Mouse (Mus musculus): ENCODE measurements around the gene Capza1. TPM values are rescaled to one million over a fixed set of nuclear protein-coding genes. Genes with fewer than 3 reads are reported as not detected.
A peak's percentile ranks its signal among the peaks of the same experiment; 100 is the strongest.

Gene Capza1
- polyA plus RNA-seq, 1 experiment from 2014 or later = 269 TPM

DNA sequence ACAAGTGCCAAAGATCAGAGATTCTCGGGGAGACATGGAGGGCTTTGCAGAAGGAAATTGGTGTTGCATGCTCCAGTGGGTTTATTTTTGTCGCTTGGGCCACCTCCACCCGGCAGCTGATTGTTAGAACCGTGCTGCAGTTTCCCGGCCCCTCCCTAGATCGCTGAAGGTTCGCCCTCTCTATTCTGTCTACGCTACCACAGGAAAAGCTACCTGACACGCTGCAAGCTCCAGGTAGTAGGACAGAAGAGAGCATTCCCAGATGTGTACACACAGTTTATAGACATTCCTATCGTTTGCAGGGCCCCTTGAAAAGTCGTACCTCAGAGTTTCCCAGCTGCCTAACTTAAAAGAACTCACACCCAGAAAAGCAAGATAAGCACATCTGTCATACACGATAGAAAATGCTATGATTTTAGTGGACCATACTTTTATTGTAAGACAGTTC lies 1.1 kb upstream of the Capza1 start:
- no peaks in the 10 kb centered on the region for H3K9me3 ChIP-seq (ENCODE audit: control insufficient read depth, low read length)
- H3K4me2 ChIP-seq (ENCODE audit: low read depth) = peak overlapping the region; percentile 76
- H3K9ac ChIP-seq (ENCODE audit: low read length) = peak overlapping the region; percentile 97
- peak overlapping the region; percentile 98 for H3K4me3 ChIP-seq (ENCODE audit: low read depth, low read length)
- WGBS = 3% methylated on average over 12 of the region's 12 CpGs
- peak overlapping the region; percentile 91 for H3K27ac ChIP-seq (ENCODE audit: low read depth, low read length)
- no peaks in the 10 kb centered on the region for H3K27me3 ChIP-seq (ENCODE audit: control insufficient read depth, insufficient read depth, low read length)
- DNase-seq (ENCODE audit: low spot score) (no peak), ATAC-seq (ENCODE audit: insufficient read depth, low FRiP score, low TSS enrichment) (no peak; the same call in 1 of the 2 replicates)
- no peaks in the 10 kb centered on the region for H3K36me3 ChIP-seq (ENCODE audit: control insufficient read depth, insufficient read depth, low read length)
- peaks cover 3% of the 10 kb centered on the region; the same call in 1 of the 2 replicates for H3K4me1 ChIP-seq (ENCODE audit: control insufficient read depth, insufficient read depth, low read length)

DNA sequence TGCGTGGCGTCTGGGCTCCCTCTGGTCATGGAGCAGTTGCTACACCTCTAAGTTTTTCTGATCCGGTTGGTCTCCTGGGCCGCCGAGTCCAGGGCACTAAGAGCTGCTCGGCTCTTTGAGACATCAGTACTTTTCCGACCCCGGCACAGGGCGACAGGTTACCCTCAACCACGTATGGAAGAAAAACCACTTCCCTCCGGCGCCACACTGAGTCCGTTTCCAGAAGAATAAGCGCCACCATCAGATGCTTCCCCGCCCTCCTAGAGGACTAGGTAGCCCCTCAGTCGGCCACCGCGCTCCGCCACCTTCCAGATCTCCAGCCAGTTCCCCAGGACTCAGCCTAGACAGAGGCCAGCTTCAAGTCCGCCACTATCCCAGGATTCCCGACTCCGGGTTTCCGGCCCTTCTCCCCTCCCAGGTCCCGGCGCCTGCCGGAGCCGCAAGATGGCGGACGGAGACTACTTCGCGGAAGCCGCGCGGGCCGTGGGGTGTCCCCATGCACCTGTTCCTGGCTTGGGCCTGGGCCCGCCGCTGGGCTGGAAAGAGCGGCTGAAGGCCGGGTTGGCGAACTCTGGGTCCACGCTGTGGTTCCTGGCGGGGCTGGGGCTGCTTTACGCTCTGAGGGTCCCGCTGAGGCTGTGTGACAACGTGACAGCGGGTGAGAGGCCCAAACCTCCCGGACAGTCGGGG lies 491 bp upstream of the Capza1 start:
- H3K4me3 ChIP-seq (ENCODE audit: low read depth, low read length) = peak overlapping the region; percentile 98
- H3K27me3 ChIP-seq (ENCODE audit: control insufficient read depth, insufficient read depth, low read length) = no peaks in the 10 kb centered on the region
- peak overlapping the region; percentile 97 for H3K9ac ChIP-seq (ENCODE audit: low read length)
- no peaks in the 10 kb centered on the region for H3K9me3 ChIP-seq (ENCODE audit: control insufficient read depth, low read length)
- H3K4me1 ChIP-seq (ENCODE audit: control insufficient read depth, insufficient read depth, low read length) = peaks cover 3% of the 10 kb centered on the region; the same call in 1 of the 2 replicates
- no peaks in the 10 kb centered on the region for H3K36me3 ChIP-seq (ENCODE audit: control insufficient read depth, insufficient read depth, low read length)
- peak overlapping the region; percentile 91 for H3K27ac ChIP-seq (ENCODE audit: low read depth, low read length)
- ATAC-seq (ENCODE audit: insufficient read depth, low FRiP score, low TSS enrichment) = peak; percentile 90
- peak; percentile 88 for DNase-seq (ENCODE audit: low spot score)
- peak overlapping the region; percentile 76 for H3K4me2 ChIP-seq (ENCODE audit: low read depth)
- WGBS = under 1% methylated on average over 48 of the region's 48 CpGs

DNA sequence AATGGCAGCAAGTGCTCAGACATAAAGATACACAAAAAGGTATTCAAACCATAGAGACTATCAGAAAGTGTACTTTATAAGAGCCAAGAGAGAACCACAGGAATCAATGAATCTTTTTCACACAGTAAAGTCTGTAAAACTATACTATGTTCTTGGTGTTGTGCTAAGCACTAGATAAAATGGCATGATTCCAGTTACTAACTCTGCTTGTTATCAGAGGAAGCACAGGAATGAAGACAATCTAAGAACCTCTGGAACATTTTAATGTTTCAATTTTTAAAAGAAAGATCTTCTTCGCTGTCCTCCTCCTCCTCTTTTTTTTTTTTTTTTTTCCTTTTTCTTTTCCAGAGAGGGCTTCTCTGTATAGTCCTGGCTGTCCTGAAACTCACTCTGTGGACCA lies 5.7 kb downstream of the Capza1 start:
- H3K9me3 ChIP-seq (ENCODE audit: control insufficient read depth, low read length) = no peaks in the 10 kb centered on the region
- H3K27ac ChIP-seq (ENCODE audit: low read depth, low read length) = no peak overlapping the region
- no peaks in the 10 kb centered on the region for H3K36me3 ChIP-seq (ENCODE audit: control insufficient read depth, insufficient read depth, low read length)
- no peaks in the 10 kb centered on the region for H3K27me3 ChIP-seq (ENCODE audit: control insufficient read depth, insufficient read depth, low read length)
- no peak for ATAC-seq (ENCODE audit: insufficient read depth, low FRiP score, low TSS enrichment)
- H3K4me2 ChIP-seq (ENCODE audit: low read depth) = no peak overlapping the region
- H3K4me1 ChIP-seq (ENCODE audit: control insufficient read depth, insufficient read depth, low read length) = no peaks in the 10 kb centered on the region
- no peak for DNase-seq (ENCODE audit: low spot score)
- no peak overlapping the region for H3K9ac ChIP-seq (ENCODE audit: low read length)
- WGBS = 100% methylated on average over 1 of the region's 1 CpGs
- H3K4me3 ChIP-seq (ENCODE audit: low read depth, low read length) = no peak overlapping the region

DNA sequence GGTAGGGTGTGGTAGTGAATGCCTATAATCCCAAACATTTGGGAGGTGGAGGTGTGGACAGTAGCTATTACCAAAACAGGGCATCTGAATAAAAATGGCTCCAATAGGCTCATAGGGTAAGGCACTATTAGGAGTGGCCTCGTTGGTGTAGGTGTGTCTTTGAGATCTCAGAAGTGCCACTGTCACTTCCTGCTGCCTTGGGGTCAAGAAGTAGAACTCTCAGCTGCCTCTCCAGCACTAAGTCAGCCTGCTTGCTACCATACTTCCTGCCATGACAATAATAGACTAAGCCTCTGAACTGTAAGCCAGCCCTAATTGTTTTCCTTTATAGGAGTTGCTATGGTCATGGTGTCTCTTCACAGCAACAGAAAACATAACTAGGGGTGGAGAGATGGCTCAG lies 8.2 kb downstream of the Capza1 start:
- H3K4me3 ChIP-seq (ENCODE audit: low read depth, low read length) = no peak overlapping the region

DNA sequence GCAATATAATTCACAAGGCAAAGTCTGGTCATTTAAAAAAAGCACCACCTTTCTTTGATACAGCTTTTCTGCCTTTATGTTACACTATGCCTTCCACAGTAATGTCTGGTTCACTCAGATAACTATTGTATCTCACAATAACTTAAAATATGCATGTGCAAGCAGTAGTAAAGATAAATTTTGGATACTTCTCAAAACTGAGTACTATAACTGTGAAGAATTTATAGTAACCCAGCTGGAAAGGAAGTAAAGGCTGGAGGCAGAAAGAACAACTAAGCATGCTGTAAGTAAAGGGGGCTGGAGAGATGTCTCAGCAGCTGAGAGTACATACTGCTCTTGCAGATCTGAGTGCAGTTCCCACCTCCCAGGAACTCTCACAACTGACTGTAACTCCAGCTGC lies 9.4 kb downstream of the Capza1 start:
- ATAC-seq (ENCODE audit: insufficient read depth, low FRiP score, low TSS enrichment) (no peak), DNase-seq (ENCODE audit: low spot score) (no peak)
- Histone ChIP-seq H3K4me1 (ENCODE audit: control insufficient read depth, insufficient read depth, low read length) (no peaks in the 10 kb centered on the region), H3K27me3 (ENCODE audit: control insufficient read depth, insufficient read depth, low read length) (no peaks in the 10 kb centered on the region), H3K36me3 (ENCODE audit: control insufficient read depth, insufficient read depth, low read length) (no peaks in the 10 kb centered on the region; the same call in 1 of the 2 replicates), H3K9ac (ENCODE audit: low read length) (no peak overlapping the region), H3K27ac (ENCODE audit: low read depth, low read length) (no peak overlapping the region), H3K4me2 (ENCODE audit: low read depth) (no peak overlapping the region), H3K4me3 (ENCODE audit: low read depth, low read length) (no peak overlapping the region), H3K9me3 (ENCODE audit: control insufficient read depth, low read length) (no peaks in the 10 kb centered on the region)

More for the DNA sequence above, 8.2 kb downstream of the Capza1 start:
- no peaks in the 10 kb centered on the region for H3K4me1 ChIP-seq (ENCODE audit: control insufficient read depth, insufficient read depth, low read length)
- H3K4me2 ChIP-seq (ENCODE audit: low read depth) = no peak overlapping the region
- ATAC-seq (ENCODE audit: insufficient read depth, low FRiP score, low TSS enrichment) (no peak), DNase-seq (ENCODE audit: low spot score) (no peak)
- H3K27ac ChIP-seq (ENCODE audit: low read depth, low read length) = no peak overlapping the region
- H3K9ac ChIP-seq (ENCODE audit: low read length) = no peak overlapping the region
- H3K36me3 ChIP-seq (ENCODE audit: control insufficient read depth, insufficient read depth, low read length) = no peaks in the 10 kb centered on the region
- no peaks in the 10 kb centered on the region for H3K27me3 ChIP-seq (ENCODE audit: control insufficient read depth, insufficient read depth, low read length)
- 95% methylated on average over 1 of the region's 1 CpGs for WGBS
- no peaks in the 10 kb centered on the region for H3K9me3 ChIP-seq (ENCODE audit: control insufficient read depth, low read length)

DNA sequence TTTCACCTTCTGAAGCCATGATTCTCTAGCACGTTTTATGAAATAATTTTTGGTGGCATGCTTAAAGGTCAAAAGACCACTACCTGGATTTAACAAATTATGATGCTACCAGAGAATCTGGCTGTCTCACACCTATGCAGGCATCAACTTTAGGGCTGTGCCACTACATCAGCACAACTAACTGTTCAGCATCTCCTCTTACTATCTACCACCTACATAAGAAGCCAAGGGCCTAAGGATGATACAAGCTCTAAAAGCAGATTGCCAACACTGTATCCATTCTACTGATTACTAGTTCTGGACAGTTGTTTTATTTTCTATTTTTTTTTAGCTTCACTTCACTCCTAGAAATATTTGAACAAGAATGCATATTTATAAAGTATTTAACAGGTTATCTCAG lies 9.8 kb downstream of the Capza1 start:
- Histone ChIP-seq H3K27me3 (ENCODE audit: control insufficient read depth, insufficient read depth, low read length) (no peaks in the 10 kb centered on the region), H3K4me3 (ENCODE audit: low read depth, low read length) (no peak overlapping the region), H3K9me3 (ENCODE audit: control insufficient read depth, low read length) (no peaks in the 10 kb centered on the region), H3K4me2 (ENCODE audit: low read depth) (no peak overlapping the region), H3K36me3 (ENCODE audit: control insufficient read depth, insufficient read depth, low read length) (no peaks in the 10 kb centered on the region; the same call in 1 of the 2 replicates), H3K9ac (ENCODE audit: low read length) (no peak overlapping the region), H3K27ac (ENCODE audit: low read depth, low read length) (no peak overlapping the region), H3K4me1 (ENCODE audit: control insufficient read depth, insufficient read depth, low read length) (no peaks in the 10 kb centered on the region)
- ATAC-seq (ENCODE audit: insufficient read depth, low FRiP score, low TSS enrichment) (no peak), DNase-seq (ENCODE audit: low spot score) (no peak)
- 94% methylated on average over 1 of the region's 1 CpGs for WGBS

DNA sequence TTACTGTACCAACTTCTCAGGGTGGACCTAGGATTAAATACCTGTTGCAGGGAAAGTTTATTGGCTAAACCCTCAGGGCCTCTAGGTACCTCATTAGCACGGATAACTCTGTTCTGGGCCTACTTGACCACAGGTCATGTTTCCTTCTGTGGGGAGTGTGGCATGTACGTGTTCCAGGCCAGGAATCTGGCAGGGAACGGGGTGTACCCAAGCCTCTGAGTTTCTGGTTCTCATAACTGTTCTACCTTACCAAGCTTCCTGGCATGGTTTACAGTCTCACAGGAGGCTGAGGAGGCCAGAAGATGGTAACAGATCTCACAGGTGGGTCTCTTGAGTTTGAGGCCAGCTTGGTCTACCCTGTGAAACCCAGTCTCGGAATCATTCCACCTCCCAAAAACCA lies 17.7 kb downstream of the Capza1 start:
- no peak for DNase-seq (ENCODE audit: low spot score)
- no peaks in the 10 kb centered on the region for H3K9me3 ChIP-seq (ENCODE audit: control insufficient read depth, low read length)
- 95% methylated on average over 4 of the region's 4 CpGs for WGBS
- ATAC-seq (ENCODE audit: insufficient read depth, low FRiP score, low TSS enrichment) = no peak
- H3K36me3 ChIP-seq (ENCODE audit: control insufficient read depth, insufficient read depth, low read length) = peaks cover 13% of the 10 kb centered on the region
- no peak overlapping the region for H3K4me2 ChIP-seq (ENCODE audit: low read depth)
- no peak overlapping the region for H3K27ac ChIP-seq (ENCODE audit: low read depth, low read length)
- no peaks in the 10 kb centered on the region for H3K27me3 ChIP-seq (ENCODE audit: control insufficient read depth, insufficient read depth, low read length)
- H3K9ac ChIP-seq (ENCODE audit: low read length) = no peak overlapping the region
- H3K4me1 ChIP-seq (ENCODE audit: control insufficient read depth, insufficient read depth, low read length) = no peaks in the 10 kb centered on the region
- H3K4me3 ChIP-seq (ENCODE audit: low read depth, low read length) = no peak overlapping the region

DNA sequence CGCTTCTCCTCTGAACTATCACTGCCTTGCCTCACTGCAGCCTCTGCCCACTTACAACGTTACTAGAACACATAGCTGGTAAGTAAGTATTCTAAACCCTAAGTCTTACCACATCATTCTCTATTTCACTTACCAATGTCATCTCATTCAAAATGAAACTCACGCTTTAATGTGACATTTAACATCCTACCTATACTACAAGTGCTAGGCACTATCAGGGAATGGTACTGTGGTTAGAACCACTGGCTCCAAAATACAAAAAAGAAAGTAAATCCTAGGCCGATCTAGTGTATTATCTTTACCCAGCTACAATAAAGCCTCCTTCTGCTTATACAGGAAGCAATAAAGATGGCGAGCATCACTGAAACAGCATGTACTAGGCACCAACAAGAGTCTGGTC lies 23.3 kb downstream of the Capza1 start:
- H3K36me3 ChIP-seq (ENCODE audit: control insufficient read depth, insufficient read depth, low read length) = peaks cover 16% of the 10 kb centered on the region
- ATAC-seq (ENCODE audit: insufficient read depth, low FRiP score, low TSS enrichment) (no peak), DNase-seq (ENCODE audit: low spot score) (no peak)

DNA sequence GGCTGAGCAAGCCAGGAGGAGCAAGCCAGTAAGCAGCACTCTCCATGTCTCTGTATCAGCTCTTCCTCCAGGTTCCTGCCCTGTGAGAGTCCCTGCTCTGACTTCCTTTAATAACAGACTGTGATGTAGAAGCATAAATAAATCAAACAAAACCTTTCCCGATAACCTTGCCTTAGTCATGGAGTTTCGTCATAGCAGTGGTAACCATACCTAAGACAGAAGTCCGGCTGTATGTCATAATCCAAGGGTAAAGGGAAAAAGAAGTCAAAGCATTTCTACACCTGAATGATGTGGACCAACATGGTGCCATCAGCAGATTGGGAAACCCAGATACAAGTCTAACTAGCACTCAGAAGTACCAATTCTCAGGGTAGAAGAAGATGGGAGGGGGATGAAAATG lies 28.5 kb downstream of the Capza1 start:
- Histone ChIP-seq H3K4me3 (ENCODE audit: low read depth, low read length) (no peak overlapping the region), H3K27me3 (ENCODE audit: control insufficient read depth, insufficient read depth, low read length) (no peaks in the 10 kb centered on the region), H3K4me2 (ENCODE audit: low read depth) (no peak overlapping the region), H3K9ac (ENCODE audit: low read length) (no peak overlapping the region), H3K9me3 (ENCODE audit: control insufficient read depth, low read length) (no peaks in the 10 kb centered on the region), H3K27ac (ENCODE audit: low read depth, low read length) (no peak overlapping the region), H3K4me1 (ENCODE audit: control insufficient read depth, insufficient read depth, low read length) (no peaks in the 10 kb centered on the region), H3K36me3 (ENCODE audit: control insufficient read depth, insufficient read depth, low read length) (peaks cover 3% of the 10 kb centered on the region)
- 93% methylated on average over 3 of the region's 3 CpGs for WGBS
- ATAC-seq (ENCODE audit: insufficient read depth, low FRiP score, low TSS enrichment) (no peak), DNase-seq (ENCODE audit: low spot score) (no peak)

More for the DNA sequence above, 23.3 kb downstream of the Capza1 start:
- Histone ChIP-seq H3K9me3 (ENCODE audit: control insufficient read depth, low read length) (no peaks in the 10 kb centered on the region), H3K27me3 (ENCODE audit: control insufficient read depth, insufficient read depth, low read length) (no peaks in the 10 kb centered on the region), H3K4me1 (ENCODE audit: control insufficient read depth, insufficient read depth, low read length) (no peaks in the 10 kb centered on the region), H3K4me2 (ENCODE audit: low read depth) (no peak overlapping the region), H3K27ac (ENCODE audit: low read depth, low read length) (no peak overlapping the region), H3K9ac (ENCODE audit: low read length) (no peak overlapping the region), H3K4me3 (ENCODE audit: low read depth, low read length) (no peak overlapping the region)
- 97% methylated on average over 5 of the region's 5 CpGs for WGBS

Data from neural tube, embryonic 11.5 days (tissue).